Mouse (Mus musculus): ENCODE measurements around the gene Olfr536. TPM values are rescaled to one million over a fixed set of nuclear protein-coding genes. Genes with fewer than 3 reads are reported as not detected.

Olfr536 gene
- not detected for polyA plus RNA-seq (2017; shearing (Covaris generic))

DNA sequence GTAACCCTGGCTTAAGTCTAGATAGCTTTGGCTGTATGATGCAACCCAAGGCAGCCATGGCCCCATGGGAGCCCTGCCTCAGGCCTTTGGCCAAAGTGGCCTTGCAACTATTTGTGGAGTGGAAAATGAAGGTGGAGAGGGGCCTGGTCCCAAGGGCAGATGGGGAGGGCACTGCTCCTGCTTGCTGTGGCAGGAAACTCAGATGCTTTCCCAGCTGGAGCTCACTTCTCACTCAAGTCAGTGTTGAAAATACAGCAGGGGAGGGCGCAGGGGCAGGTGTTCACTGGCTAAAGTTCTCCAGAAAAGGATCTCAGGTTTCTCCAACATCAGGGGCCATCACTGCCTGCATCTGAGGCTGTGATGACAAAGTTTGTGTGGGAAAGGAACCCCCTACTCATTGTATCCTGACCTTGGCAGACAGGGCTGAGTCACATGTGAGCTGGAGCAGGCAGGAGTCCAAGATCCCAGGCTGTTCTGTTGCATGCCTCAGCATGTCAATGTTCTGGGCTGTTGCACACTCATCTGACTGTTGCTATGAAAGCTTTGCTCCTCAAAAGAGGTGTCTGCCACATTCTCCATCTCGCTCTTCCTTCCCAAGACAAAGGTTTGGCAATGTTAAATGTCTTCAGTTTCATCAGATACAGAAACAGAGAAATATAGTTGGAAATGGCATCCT is at the start of gene Olfr536:
Olfr536 (minus strand) TSS at position 51 of the 676 bp plus-strand sequence.

DNA sequence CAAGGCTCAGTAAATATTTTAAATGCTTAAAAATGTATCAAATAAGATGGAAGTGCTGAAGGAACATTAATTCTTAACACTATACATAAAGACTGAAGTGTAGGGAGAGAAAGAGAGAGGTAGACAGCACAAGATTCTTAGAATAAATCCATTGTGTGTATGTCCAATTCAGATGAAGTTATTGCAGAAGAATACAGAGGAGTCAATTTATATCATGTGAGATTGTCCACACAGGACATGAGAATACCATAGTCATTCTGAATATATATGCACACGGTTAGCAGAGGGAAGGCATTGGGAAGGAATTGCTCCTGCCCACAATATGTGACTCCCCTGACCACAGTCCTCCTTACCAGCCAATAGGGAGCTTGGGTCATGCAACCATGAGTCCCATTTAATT is 23.3 kb downstream of the Olfr536 start, which contains the start of gene Olfr535:
Olfr535 (plus strand) TSS at position 301 of the 400 bp plus-strand sequence.

DNA sequence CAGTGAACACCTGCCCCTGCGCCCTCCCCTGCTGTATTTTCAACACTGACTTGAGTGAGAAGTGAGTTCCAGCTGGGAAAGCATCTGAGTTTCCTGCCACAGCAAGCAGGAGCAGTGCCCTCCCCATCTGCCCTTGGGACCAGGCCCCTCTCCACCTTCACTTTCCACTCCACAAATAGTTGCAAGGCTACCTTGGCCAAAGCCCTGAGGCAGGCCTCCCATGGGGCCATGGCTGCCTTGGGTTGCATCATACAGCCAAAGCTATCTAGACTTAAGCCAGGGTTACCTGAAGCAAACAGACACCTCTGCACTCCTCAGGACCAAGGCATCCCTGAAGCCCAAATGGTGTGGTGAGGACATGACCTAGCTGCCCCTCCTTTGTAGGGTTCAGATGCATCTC is 44.1 kb downstream of the Olfr536 start, which contains the start of gene Olfr533:
Olfr533 (plus strand) TSS at position 301 of the 400 bp plus-strand sequence.

Other genes with a start within 250 kb of the Olfr536 start
- 0.10 TPM for gene Olfr525, start 186.5 kb downstream of the Olfr536 start, polyA plus RNA-seq (2017; shearing (Covaris generic))
- not detected for gene Olfr527, start 173.4 kb downstream of the Olfr536 start, polyA plus RNA-seq (2017; shearing (Covaris generic))
- gene Olfr60, start 145.7 kb downstream of the Olfr536 start, polyA plus RNA-seq (2017; shearing (Covaris generic)): not detected
- 0.24 TPM for gene Olfr530, start 131.1 kb downstream of the Olfr536 start, polyA plus RNA-seq (2017; shearing (Covaris generic))
- gene Olfr531, start 104.5 kb downstream of the Olfr536 start, polyA plus RNA-seq (2017; shearing (Covaris generic)): not detected
- not detected for gene Olfr532, start 85.8 kb downstream of the Olfr536 start, polyA plus RNA-seq (2017; shearing (Covaris generic))
- gene Olfr533, start 44.0 kb downstream of the Olfr536 start, polyA plus RNA-seq (2017; shearing (Covaris generic)): not detected
- not detected for gene Olfr535, start 23.2 kb downstream of the Olfr536 start, polyA plus RNA-seq (2017; shearing (Covaris generic))
- not detected for gene Olfr538, start 60.5 kb upstream of the Olfr536 start, polyA plus RNA-seq (2017; shearing (Covaris generic))
- gene Olfr46, start 93.9 kb upstream of the Olfr536 start, polyA plus RNA-seq (2017; shearing (Covaris generic)): not detected
- gene Olfr61, start 121.6 kb upstream of the Olfr536 start, polyA plus RNA-seq (2017; shearing (Covaris generic)): not detected
- gene Olfr53, start 139.1 kb upstream of the Olfr536 start, polyA plus RNA-seq (2017; shearing (Covaris generic)): not detected
- not detected for gene Olfr539, start 152.5 kb upstream of the Olfr536 start, polyA plus RNA-seq (2017; shearing (Covaris generic))
- not detected for gene Olfr45, start 174.6 kb upstream of the Olfr536 start, polyA plus RNA-seq (2017; shearing (Covaris generic))
- gene Olfr541, start 189.9 kb upstream of the Olfr536 start, polyA plus RNA-seq (2017; shearing (Covaris generic)): not detected

Measured in naive thymus-derived CD4-positive, alpha-beta T cell, adult 5 months (primary cell).